Mouse (Mus musculus): ENCODE measurements at regions not wholly inside any gene's neighbourhood (a gene's known extent, or its start where the extent isn't known, plus 50 kb on each side); places are given as distances from the start of the nearest gene placed in this dataset.

GRCm38 (mm10) chr5:43433337-43433736 lies 82.0 kb upstream of the C1qtnf7 start:
- no peak for DNase-seq (ENCODE audit: low read depth, low spot score)
- Histone ChIP-seq H3K36me3 (ENCODE audit: control insufficient read depth in 1 of 2, insufficient read depth in 2 of 2, low read length in 2 of 2) (no peaks in the 10 kb centered on the region), H3K27ac (ENCODE audit: control insufficient read depth, low read depth, low read length) (no peak overlapping the region), H3K9ac (ENCODE audit: control insufficient read depth, low read depth, low read length, poor library complexity, severe bottlenecking) (no peak overlapping the region), H3K27me3 (ENCODE audit: control insufficient read depth in 1 of 2, insufficient read depth in 2 of 2, low read length in 2 of 2) (no peaks in the 10 kb centered on the region), H3K79me2 (ENCODE audit: control insufficient read depth, insufficient read depth, low read length, poor library complexity) (no peaks in the 10 kb centered on the region), H3K9me3 (replicated peaks; ENCODE audit: insufficient read depth, low read length) (no peaks in the 10 kb centered on the region), H3K4me1 (ENCODE audit: control insufficient read depth in 1 of 2, insufficient read depth in 2 of 2, low read length in 2 of 2) (no peaks in the 10 kb centered on the region), H3K4me3 (ENCODE audit: control insufficient read depth in 1 of 2, insufficient read depth in 1 of 2, low read depth in 2 of 2, low read length in 2 of 2) (no peak overlapping the region)
- TF ChIP-seq ZC3H11A (IDR thresholded peaks at IDR 0.05; ENCODE audit: low read depth, low read length) (no peak), GABPA (IDR thresholded peaks at IDR 0.05; ENCODE audit: low read depth, low read length) (no peak)

- no peaks in the 10 kb centered on the region for H3K4me1 ChIP-seq (ENCODE audit: control insufficient read depth in 1 of 2, insufficient read depth in 2 of 2, low read length in 2 of 2)
- H3K4me3 ChIP-seq (ENCODE audit: control insufficient read depth in 1 of 2, insufficient read depth in 1 of 2, low read depth in 2 of 2, low read length in 2 of 2): no peak overlapping the region
- H3K36me3 ChIP-seq (ENCODE audit: control insufficient read depth in 1 of 2, insufficient read depth in 2 of 2, low read length in 2 of 2): no peaks in the 10 kb centered on the region
- no peak for DNase-seq (ENCODE audit: low read depth, low spot score)
- TF ChIP-seq ETS1 (IDR thresholded peaks at IDR 0.05; ENCODE audit: low read depth, low read length): no peak
- no peak for TF ChIP-seq HCFC1 (IDR thresholded peaks at IDR 0.05; ENCODE audit: low read depth, low read length)
- TF ChIP-seq POLR2A (IDR thresholded peaks at IDR 0.05; ENCODE audit: control insufficient read depth in 1 of 2, insufficient read depth in 1 of 2, low read depth in 1 of 2, low read length in 2 of 2, poor library complexity in 1 of 2): no peak
- no peak for TF ChIP-seq ZNF384 (IDR thresholded peaks at IDR 0.05; ENCODE audit: low read depth, low read length)
- no peak for TF ChIP-seq USF2 (IDR thresholded peaks at IDR 0.05; ENCODE audit: borderline replicate concordance in 1 of 2, insufficient read depth in 1 of 2, low read depth in 1 of 2, low read length in 2 of 2)
- TF ChIP-seq TAL1 (IDR thresholded peaks at IDR 0.05; ENCODE audit: low read length): no peak
- no peak for TF ChIP-seq E2F4 (IDR thresholded peaks at IDR 0.05; ENCODE audit: borderline replicate concordance, low read depth, low read length)
- TF ChIP-seq MYB (IDR thresholded peaks at IDR 0.05; ENCODE audit: low read depth, low read length): no peak
- no peak for TF ChIP-seq ZKSCAN1 (IDR thresholded peaks at IDR 0.05; ENCODE audit: low read depth, low read length)
- no peak for TF ChIP-seq ZMIZ1 (IDR thresholded peaks at IDR 0.05; ENCODE audit: low read depth, low read length)
- TF ChIP-seq MAX (IDR thresholded peaks at IDR 0.05; ENCODE audit: low read length): no peak
- no peak for TF ChIP-seq CHD2 (IDR thresholded peaks at IDR 0.05; ENCODE audit: low read length)
- no peak for TF ChIP-seq MEF2A (IDR thresholded peaks at IDR 0.05; ENCODE audit: extremely low read depth, insufficient replicate concordance, low read depth, low read length, poor library complexity, severe bottlenecking)
- no peak for TF ChIP-seq SMC3 (IDR thresholded peaks at IDR 0.05; ENCODE audit: low read depth, low read length)
- peaks cover 2 to 6% of the 10 kb centered on the region in 2 experiments; a peak in 3 of 4 replicates for H3K27me3 ChIP-seq (ENCODE audit: control insufficient read depth in 1 of 2, insufficient read depth in 2 of 2, low read length in 2 of 2)
- no peaks in the 10 kb centered on the region for H3K79me2 ChIP-seq (ENCODE audit: control insufficient read depth, insufficient read depth, low read length, poor library complexity)
- no peak overlapping the region for H3K27ac ChIP-seq (ENCODE audit: control insufficient read depth, low read depth, low read length)
- H3K9ac ChIP-seq (ENCODE audit: control insufficient read depth, low read depth, low read length, poor library complexity, severe bottlenecking): no peak overlapping the region
- H3K9me3 ChIP-seq (replicated peaks; ENCODE audit: insufficient read depth, low read length): no peaks in the 10 kb centered on the region
Observed at GRCm38 (mm10) chr5:43439191-43439590, 76.1 kb upstream of the C1qtnf7 start.

Data from MEL (cell line).